Mouse (Mus musculus): ENCODE data around the gene Dynll2.

- TF ChIP-seq USF1 (IDR thresholded peaks at IDR 0.05; ENCODE audit: low read depth) (no peak), POLR2A (IDR thresholded peaks at IDR 0.05; ENCODE audit: insufficient read length, low read depth) (no peak), MAX (IDR thresholded peaks at IDR 0.05; ENCODE audit: low read depth) (no peak), TCF12 (IDR thresholded peaks at IDR 0.05; ENCODE audit: insufficient read depth, poor library complexity, severe bottlenecking) (no peak), CEBPB (IDR thresholded peaks at IDR 0.05; ENCODE audit: insufficient read depth, poor library complexity, severe bottlenecking) (no peak), POLR2AphosphoS2 (IDR thresholded peaks at IDR 0.05; ENCODE audit: insufficient read length, low read depth) (no peak), MYOD1 (IDR thresholded peaks at IDR 0.05; ENCODE audit: control insufficient read depth in 1 of 3, insufficient read length in 2 of 3, low read depth in 2 of 3) (no peak)
These were observed 40.9 kb upstream of the Dynll2 start for GRCm38 (mm10) chr11:88028193-88028684.
